Comparison of ENCODE assay signal across 8 mouse cellular contexts in the genomic region with DNA sequence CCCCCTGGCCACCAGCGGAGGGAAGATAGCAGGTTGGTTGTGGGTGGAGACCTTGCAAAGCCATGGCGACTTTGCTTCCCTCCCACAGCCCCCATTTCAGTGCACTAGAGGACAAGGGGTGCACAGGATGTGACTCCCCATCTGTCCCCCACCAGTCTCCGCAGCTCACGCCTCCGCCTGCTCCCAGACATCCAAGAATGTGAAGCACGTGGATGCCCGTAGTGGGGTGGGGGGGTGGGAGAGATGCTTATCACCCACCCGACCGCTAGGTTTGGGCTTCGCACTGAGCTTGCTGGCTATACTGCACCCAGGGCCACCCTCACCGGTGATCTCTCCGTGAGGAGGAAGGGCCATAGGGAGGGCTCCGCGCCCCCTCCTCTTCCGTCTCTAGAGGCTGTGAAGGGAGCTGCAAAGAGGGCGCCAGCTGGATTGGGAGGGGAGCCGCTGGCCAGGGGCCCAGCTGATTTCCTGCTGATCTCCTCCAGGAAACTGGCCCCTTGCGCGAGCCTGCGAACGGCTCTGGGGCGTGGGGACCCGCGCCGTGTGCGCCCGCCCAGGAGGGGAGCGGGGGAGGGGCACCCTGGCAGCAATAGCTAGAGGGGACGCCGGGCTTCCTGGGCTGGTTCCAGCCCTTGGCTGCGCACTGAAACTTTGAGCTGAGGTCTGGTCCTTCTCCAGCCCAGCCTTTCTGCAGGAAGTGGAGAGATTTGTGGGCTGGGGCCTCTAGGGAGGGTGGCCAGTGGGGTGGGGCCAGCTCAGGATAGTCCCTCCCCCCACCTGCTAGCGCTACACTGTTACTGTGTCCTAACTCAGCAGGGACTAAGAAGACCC. TPM values are rescaled to one million over a fixed set of nuclear protein-coding genes. Genes with fewer than 3 reads are reported as not detected.
A peak's percentile ranks its signal among the peaks of the same experiment; 100 is the strongest.
DNase-seq lines count a peak whose midpoint lies in the region; ATAC-seq and TF ChIP-seq lines count a peak whose summit lies in the region.

No protein-coding gene starts in this region.

- peak overlapping the region; percentile 30 for H3K4me3 ChIP-seq in C2C12 (ENCODE audit: insufficient read depth, poor library complexity, severe bottlenecking)
- H3K4me3 ChIP-seq in embryonic facial prominence, embryonic 12.5 days = peak overlapping the region; percentile 57
- H3K4me3 ChIP-seq in heart, embryonic 13.5 days = peak overlapping the region; percentile 76
- H3K4me3 ChIP-seq in kidney, embryonic 15.5 days (replicated peaks) = peak overlapping the region; percentile 68

- H3K36me3 ChIP-seq in C2C12 (ENCODE audit: control insufficient read depth, insufficient read depth) = peaks cover 25% of the 10 kb centered on the region
- peaks cover 13% of the 10 kb centered on the region for H3K36me3 ChIP-seq in embryonic facial prominence, embryonic 12.5 days
- H3K36me3 ChIP-seq in heart, embryonic 13.5 days = peaks cover 20% of the 10 kb centered on the region
- H3K36me3 ChIP-seq in kidney, embryonic 15.5 days = peaks cover 19% of the 10 kb centered on the region

- peaks cover 42% of the 10 kb centered on the region for H3K79me3 ChIP-seq in C2C12 (ENCODE audit: low read depth)

- TF ChIP-seq CTCF in C2C12 (IDR thresholded peaks at IDR 0.05; ENCODE audit: control insufficient read depth, insufficient read depth, insufficient read length) = no peak

- H3K4me2 ChIP-seq in embryonic facial prominence, embryonic 12.5 days (replicated peaks) = peak overlapping the region; percentile 99
- peak overlapping the region; percentile 98 for H3K4me2 ChIP-seq in heart, embryonic 13.5 days
- peak overlapping the region; percentile 97 for H3K4me2 ChIP-seq in kidney, embryonic 15.5 days

- H3K4me1 ChIP-seq in embryonic facial prominence, embryonic 12.5 days = peaks cover 96% of the 10 kb centered on the region
- H3K4me1 ChIP-seq in heart, embryonic 13.5 days = peaks cover 96% of the 10 kb centered on the region
- H3K4me1 ChIP-seq in kidney, embryonic 15.5 days = peaks cover 98% of the 10 kb centered on the region

- H3K79me2 ChIP-seq in C2C12 (ENCODE audit: control insufficient read depth, insufficient read depth) = peaks cover 95% of the 10 kb centered on the region

- under 1% methylated on average over 31 of the region's 32 CpGs for WGBS in embryonic facial prominence, embryonic 12.5 days
- under 1% methylated on average over 32 of the region's 32 CpGs for WGBS in heart, embryonic 13.5 days
- WGBS in kidney, embryonic 15.5 days = under 1% methylated on average over 32 of the region's 32 CpGs

- no peaks in the 10 kb centered on the region for H3K9me3 ChIP-seq in embryonic facial prominence, embryonic 12.5 days
- no peaks in the 10 kb centered on the region for H3K9me3 ChIP-seq in heart, embryonic 13.5 days
- H3K9me3 ChIP-seq in kidney, embryonic 15.5 days (replicated peaks) = no peaks in the 10 kb centered on the region

- DNase-seq in R1 (ENCODE audit: low read depth, low spot score) = peak; percentile 91
- DNase-seq in lung, postnatal 25 days (ENCODE audit: low spot score) = peak; percentile 92
- DNase-seq in retina, embryonic 14.5 days (ENCODE audit: low spot score) = peak; percentile 66
- DNase-seq in c-Kit-positive CD71-positive TER-119-positive erythroid progenitor cells, embryonic 14.5 days (ENCODE audit: low spot score) = no peak

- H3ac ChIP-seq in C2C12 (ENCODE audit: control insufficient read depth, insufficient read length, low read depth) = peak overlapping the region; percentile 59

- H3K9ac ChIP-seq in embryonic facial prominence, embryonic 12.5 days = peak overlapping the region; percentile 44
- H3K9ac ChIP-seq in heart, embryonic 13.5 days = peak overlapping the region; percentile 86
- peak overlapping the region; percentile 33 for H3K9ac ChIP-seq in kidney, embryonic 15.5 days

- H3K27ac ChIP-seq in embryonic facial prominence, embryonic 12.5 days = peak overlapping the region; percentile 94
- H3K27ac ChIP-seq in heart, embryonic 13.5 days (replicated peaks) = peak overlapping the region; percentile 93
- H3K27ac ChIP-seq in kidney, embryonic 15.5 days = peak overlapping the region; percentile 89

- ATAC-seq in embryonic facial prominence, embryonic 12.5 days (ENCODE audit: insufficient number of reproducible peaks, insufficient read depth, low FRiP score, low TSS enrichment) = peak; percentile 47
- peak; percentile 68 for ATAC-seq in heart, embryonic 13.5 days (ENCODE audit: extremely low read depth, insufficient number of reproducible peaks, low FRiP score, low TSS enrichment)
- peak; percentile 83 for ATAC-seq in kidney, embryonic 15.5 days (replicated peaks; ENCODE audit: low FRiP score)

- H3K27me3 ChIP-seq in C2C12 (ENCODE audit: control insufficient read depth, insufficient read depth, insufficient read length) = no peaks in the 10 kb centered on the region
- H3K27me3 ChIP-seq in embryonic facial prominence, embryonic 12.5 days = no peaks in the 10 kb centered on the region
- H3K27me3 ChIP-seq in heart, embryonic 13.5 days (replicated peaks) = no peaks in the 10 kb centered on the region
- H3K27me3 ChIP-seq in kidney, embryonic 15.5 days = no peaks in the 10 kb centered on the region

TF ChIP-seq in C2C12, 6 proteins besides CTCF, POLR2A, EP300 and RAD21:
- TF ChIP-seq MAX (IDR thresholded peaks at IDR 0.05) (peak; percentile 18), MYOG (IDR thresholded peaks at IDR 0.05; ENCODE audit: control insufficient read depth, extremely low read depth, insufficient read length) (no peak), CEBPB (IDR thresholded peaks at IDR 0.05; ENCODE audit: low read depth) (no peak), MYOD1 (IDR thresholded peaks at IDR 0.05; ENCODE audit: control insufficient read depth, insufficient read length, low read depth) (no peak), USF1 (IDR thresholded peaks at IDR 0.05; ENCODE audit: low read depth) (no peak), FOSL1 (IDR thresholded peaks at IDR 0.05; ENCODE audit: insufficient read depth, low read length, poor library complexity, severe bottlenecking) (no peak)

RNA-seq across cellular contexts. Expression of gene Gjd3, which starts 19.4 kb away (rescaled TPM):
- not detected for polyA plus RNA-seq in C2C12 (2012; fragmentation: generic; extraction: Trizol)
- polyA plus RNA-seq in embryonic facial prominence, embryonic 12.5 days (2016; fragmentation: Nextera tagmentation; extraction: Ambion mirVana) = 0.73 and 1.4 TPM in 2 replicates
- 1.3 and 3.3 TPM in 2 replicates for polyA plus RNA-seq in heart, embryonic 13.5 days (2015; fragmentation: Nextera tagmentation; extraction: Ambion mirVana)
- polyA plus RNA-seq in kidney, embryonic 15.5 days (2015; fragmentation: Nextera tagmentation; extraction: Ambion mirVana) = 0.48 and 0.51 TPM in 2 replicates

RNA-seq across cellular contexts. Expression of gene Rara, which starts 35.8 kb away (rescaled TPM):
- 31.9 TPM for polyA plus RNA-seq in C2C12 (2012; fragmentation: generic; extraction: Trizol)
- polyA plus RNA-seq in embryonic facial prominence, embryonic 12.5 days (2016; fragmentation: Nextera tagmentation; extraction: Ambion mirVana) = 48.8 and 49.2 TPM in 2 replicates
- 27.9 and 28.3 TPM in 2 replicates for polyA plus RNA-seq in heart, embryonic 13.5 days (2015; fragmentation: Nextera tagmentation; extraction: Ambion mirVana)
- polyA plus RNA-seq in kidney, embryonic 15.5 days (2015; fragmentation: Nextera tagmentation; extraction: Ambion mirVana) = 29.3 and 32.1 TPM in 2 replicates

RNA-seq across cellular contexts. Expression of gene Cdc6, which starts 55.8 kb away (rescaled TPM):
- polyA plus RNA-seq in C2C12 (2012; fragmentation: generic; extraction: Trizol) = 24.1 TPM
- polyA plus RNA-seq in embryonic facial prominence, embryonic 12.5 days (2016; fragmentation: Nextera tagmentation; extraction: Ambion mirVana) = 33.1 and 34.7 TPM in 2 replicates
- polyA plus RNA-seq in heart, embryonic 13.5 days (2015; fragmentation: Nextera tagmentation; extraction: Ambion mirVana) = 21.1 and 22.9 TPM in 2 replicates
- 36.3 and 39.1 TPM in 2 replicates for polyA plus RNA-seq in kidney, embryonic 15.5 days (2015; fragmentation: Nextera tagmentation; extraction: Ambion mirVana)

Comparison
In these comparisons a context has a peak if more than half of its experiments do, and no peak if none do; other contexts are left out.
1. H3K9ac ChIP-seq: peak in every context shown above with its lines; median percentile 86 in heart, embryonic 13.5 days; 44 in embryonic facial prominence, embryonic 12.5 days; 33 in kidney, embryonic 15.5 days.